Mouse (Mus musculus) right cerebral cortex, postnatal 14 days (tissue): ENCODE data around the gene Ech1.

Experiments
- DNase-seq: peaks from one replicate; pipeline ENCODE4 v3.0.0; 2022

Gene Ech1

DNA sequence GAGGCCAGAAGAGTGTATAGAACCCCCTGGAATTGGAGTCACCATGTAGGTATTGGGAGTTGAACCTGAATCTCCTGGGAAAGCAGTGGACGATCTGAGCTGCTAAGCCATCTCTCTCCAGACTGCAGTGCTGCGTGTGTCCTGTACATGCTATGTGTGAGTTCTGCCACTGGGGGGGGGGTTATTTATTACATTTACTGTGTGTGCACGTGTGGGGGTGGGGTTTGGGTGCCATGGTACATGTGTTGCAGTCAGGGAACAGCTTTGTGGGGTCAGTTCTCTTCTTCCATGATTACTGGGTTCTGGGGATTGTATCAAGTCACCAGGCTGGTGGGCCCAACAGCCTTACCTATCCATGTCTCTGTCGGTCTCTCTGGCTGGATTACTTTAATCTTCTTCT is 18.1 kb upstream of the Ech1 start:
- no peak for DNase-seq

DNA sequence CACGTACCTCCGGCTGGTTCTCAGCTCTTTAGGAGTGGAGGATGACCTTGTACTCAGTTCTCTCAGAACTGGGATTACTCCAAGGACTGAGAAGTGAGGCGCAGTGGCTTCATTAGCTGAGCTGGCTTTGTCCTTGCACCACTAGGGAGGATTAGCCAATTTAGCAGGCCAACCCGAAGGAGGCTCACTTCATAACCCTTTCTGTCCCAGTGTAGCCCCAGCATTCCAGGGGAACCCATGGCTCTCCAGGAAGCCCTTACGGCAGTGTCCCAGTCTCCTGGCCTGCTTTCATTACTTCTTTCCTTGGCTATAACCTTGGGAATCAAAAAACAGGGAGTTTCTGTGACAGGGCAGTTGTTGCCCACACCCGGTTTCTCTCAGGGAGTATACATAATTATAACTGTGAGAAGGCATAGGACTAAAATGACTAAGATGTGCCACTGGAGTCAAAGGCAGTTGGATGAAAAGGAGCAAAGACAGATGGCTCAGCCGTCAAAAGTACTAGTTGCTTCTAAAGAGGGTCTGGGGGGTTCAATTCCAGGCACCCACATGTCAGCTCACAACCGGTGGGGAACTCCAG is 17.3 kb upstream of the Ech1 start:
- no peak for DNase-seq

GRCm38 (mm10) chr7:28808221-28808941 is 16.6 kb upstream of the Ech1 start, which contains the start of gene Hnrnpl:
Gene Hnrnpl (plus strand): TSS chr7:28808541.
- DNase-seq = peak; percentile 55

DNA sequence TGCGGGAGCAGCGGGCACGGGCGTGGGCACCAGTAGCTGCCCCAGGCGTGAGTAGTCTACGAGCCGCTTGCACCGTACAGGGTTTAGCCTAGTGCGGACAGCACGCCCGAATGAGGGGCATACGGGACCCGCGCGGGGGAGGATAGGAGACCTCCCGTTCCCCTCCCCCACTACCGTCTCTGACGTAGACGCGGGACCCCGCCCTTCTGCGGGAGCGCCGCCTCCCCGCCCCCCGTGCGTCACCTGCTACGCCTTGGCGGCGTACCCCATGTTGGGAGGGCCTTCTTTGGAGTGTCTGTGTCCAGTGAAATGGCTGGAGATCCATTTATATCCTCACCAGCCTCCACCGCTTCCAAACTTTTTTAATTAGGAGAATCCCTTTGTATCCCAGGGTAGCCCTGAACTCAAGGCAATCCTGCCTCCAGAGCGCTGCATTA is 16.0 kb upstream of the Ech1 start:
- peak; percentile 97 for DNase-seq

- no peak for DNase-seq
Observed at GRCm38 (mm10) chr7:28809401-28810089, 15.5 kb upstream of the Ech1 start.

DNA sequence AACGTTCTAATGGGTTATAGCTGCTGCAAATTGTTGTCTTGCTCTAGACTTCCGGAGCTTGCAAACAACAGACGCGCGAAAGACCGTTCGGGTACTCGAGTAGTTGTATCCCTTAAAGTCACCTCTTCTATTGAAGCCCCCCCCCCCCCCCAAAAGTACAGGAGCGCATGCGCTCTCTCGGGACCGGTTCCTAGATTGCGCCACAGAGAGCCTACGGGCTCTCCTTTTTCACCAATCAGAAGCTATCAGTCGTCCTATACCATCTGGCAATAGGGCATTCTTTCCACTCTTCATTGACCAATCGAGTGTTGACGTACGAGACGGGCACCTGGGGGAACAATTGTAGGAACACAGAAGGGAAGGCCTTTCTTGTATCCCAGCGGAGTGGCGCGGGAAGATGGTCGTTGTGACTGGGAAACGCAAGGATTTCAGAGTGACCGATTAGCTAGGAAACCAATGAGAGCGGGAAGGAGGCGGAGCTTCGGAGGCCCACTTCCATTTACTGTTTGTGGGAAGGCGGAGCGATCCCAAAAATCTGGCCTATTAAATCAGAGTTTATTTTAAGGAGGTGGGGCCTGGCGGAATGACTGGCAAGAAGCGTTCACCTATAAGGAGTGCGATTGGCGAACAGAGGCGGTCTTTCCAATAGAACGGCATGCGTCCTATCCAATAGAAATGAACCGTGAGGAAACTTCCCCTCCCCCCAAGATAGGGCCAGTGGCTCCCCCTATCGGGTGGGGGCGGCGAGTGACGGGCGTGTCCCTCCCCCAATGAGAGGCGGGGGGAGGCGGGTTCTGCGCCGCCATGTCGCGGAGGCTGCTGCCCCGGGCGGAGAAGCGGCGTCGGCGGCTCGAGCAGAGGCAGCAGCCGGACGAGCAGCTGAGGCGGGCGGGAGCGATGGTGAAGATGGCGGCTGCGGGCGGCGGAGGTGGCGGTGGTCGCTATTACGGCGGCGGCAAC is 14.6 kb upstream of the Ech1 start:
- peak; percentile 95 for DNase-seq

DNA sequence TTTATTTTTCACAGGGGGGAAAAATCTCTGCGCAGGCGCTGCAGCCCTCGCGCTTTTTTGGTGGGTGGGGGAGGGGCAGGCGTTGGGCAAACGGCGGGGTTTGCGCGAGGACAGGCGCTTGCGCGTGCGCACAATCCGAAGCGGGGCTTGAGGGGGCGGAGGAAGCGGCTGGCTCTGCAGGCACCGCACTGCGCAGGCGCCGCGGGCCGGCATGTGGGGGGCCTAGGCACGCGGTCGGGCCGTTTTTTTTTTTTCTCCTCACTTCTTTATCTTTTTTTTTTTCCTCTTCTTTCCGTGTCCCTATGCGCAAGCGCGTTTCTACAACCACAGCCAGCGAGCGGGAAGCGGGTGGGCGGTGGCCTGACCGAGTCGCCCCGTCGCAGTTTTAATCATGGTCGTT is 13.8 kb upstream of the Ech1 start:
- peak; percentile 97 for DNase-seq

- no peak for DNase-seq
Observed at GRCm38 (mm10) chr7:28811640-28812275, 13.3 kb upstream of the Ech1 start.

DNA sequence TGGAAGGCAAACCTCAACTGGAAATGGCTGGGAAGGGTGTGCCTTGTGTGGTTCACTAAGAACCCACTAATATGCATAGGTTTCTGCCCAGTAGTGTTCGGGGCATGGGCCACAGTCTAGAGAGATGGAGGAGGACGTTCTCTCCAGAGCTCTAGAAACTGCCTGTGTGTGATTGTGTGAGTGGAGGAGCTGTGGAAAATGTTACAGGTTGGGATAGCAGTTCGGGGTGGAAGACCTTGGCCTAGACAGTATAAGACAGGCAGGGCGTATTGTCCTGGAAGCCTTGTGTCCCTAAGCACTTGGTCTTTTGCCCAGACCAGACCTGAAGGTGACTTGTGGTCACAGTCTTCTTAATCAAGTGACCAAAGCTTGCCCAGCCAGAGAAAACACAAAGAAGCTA is 12.6 kb upstream of the Ech1 start:
- DNase-seq = no peak

GRCm38 (mm10) chr7:28812949-28813348 is 12.1 kb upstream of the Ech1 start:
- DNase-seq = no peak

DNA sequence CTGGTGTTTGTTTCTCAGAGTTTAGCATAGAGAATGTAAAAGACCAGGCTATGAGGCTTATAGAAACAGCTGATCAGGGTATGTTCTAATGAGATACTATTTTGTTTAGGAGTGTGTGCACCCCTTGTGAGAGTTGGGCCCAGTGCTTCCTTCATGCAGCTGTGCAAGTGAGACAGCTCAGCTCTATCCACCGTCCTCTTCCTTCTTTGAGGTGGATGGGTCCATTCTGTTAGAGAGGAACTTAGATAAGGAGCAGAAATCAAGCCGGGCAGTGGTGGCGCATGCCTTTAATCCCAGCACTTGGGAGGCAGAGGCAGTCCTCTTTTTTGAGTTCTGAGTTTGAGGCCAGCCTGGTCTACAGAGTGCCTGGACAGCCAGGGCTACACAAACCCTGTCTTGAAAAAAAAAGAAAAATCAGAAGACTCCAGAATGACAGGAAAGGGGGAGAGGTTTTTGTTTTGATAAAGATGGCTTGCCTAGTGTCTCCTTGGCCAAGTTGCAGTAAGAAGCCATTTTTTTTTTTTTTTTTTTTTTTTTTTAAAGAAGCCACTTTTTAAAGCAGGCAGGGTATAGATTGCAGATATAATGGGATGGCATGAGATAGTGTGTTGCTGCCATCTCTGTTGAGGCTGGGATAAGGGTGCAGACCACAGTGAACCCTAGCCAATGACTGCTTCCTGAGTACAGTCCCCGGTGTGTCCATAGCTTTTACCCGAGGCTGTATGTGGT is 10.5 kb upstream of the Ech1 start:
- no peak for DNase-seq

GRCm38 (mm10) chr7:28815230-28815629 is 9.8 kb upstream of the Ech1 start:
- no peak for DNase-seq

- no peak for DNase-seq
Observed at GRCm38 (mm10) chr7:28816201-28816600, 8.8 kb upstream of the Ech1 start.

GRCm38 (mm10) chr7:28816920-28817319 is 8.1 kb upstream of the Ech1 start:
- DNase-seq = no peak

DNA sequence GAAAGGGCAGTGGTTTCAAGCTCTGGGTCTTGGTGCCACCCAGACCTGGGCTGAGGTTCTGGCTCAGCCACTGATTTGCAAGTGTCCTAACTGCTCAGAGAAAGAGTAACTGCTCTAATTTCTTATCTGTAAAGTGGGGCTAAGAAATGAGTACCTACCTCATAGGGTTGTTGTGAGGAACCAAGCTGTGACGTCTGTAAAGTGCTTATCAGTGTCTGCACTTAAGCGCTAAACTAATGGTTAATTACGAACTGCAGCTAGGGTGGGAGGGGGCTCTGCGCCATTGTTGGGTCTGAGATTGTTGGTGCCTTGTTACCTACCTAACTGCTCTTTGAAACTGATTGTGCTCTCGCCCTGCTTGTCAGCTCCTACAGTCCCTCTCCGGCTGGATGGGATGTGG is 7.5 kb upstream of the Ech1 start:
- DNase-seq = no peak

GRCm38 (mm10) chr7:28817957-28818356 is 7.1 kb upstream of the Ech1 start:
- DNase-seq = no peak

GRCm38 (mm10) chr7:28818436-28818835 is 6.6 kb upstream of the Ech1 start:
- no peak for DNase-seq

DNA sequence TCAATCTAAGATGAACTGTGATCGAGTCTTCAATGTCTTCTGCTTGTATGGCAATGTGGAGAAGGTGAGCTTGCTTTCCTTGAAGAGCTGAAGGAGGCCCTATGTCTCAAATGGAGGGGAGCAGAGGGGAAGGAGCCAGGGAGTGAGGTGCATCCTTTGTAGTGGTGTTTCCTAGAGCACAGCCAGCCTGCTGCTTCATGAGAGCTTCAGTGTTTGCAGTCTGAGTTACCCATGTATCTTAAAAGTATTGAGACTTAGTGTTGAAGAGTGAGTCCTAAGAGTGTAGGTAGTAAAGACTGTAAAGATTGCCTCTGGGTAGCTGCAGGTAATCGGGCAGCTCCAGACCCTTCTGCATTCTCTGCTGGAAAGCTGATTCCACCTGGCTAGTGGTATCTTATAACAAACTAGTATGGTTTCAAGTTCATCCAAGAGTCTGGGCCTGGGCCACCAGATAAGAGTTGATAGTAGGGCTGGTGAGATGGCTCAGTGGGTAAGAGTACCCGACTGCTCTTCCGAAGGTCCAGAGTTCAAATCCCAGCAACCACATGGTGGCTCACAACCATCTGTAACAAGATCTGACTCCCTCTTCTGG is 6.1 kb upstream of the Ech1 start:
- DNase-seq = no peak

- DNase-seq = no peak
Observed at GRCm38 (mm10) chr7:28819571-28819970, 5.4 kb upstream of the Ech1 start.

GRCm38 (mm10) chr7:28820358-28821260 is 4.4 kb upstream of the Ech1 start:
- no peak for DNase-seq
